Mouse (Mus musculus) hematopoietic multipotent progenitor cell, adult 10-12 weeks (in vitro differentiated cells): ENCODE data around the gene Pex7. TPM values are rescaled to one million over a fixed set of nuclear protein-coding genes. Genes with fewer than 3 reads are reported as not detected.

Experiments used
- polyA plus RNA-seq: library from polyadenylated mRNA; stranded (reverse); fragments of >175 nt; gene quantifications from 2 replicates; pipeline ENCODE4 v1.2.3, GENCODE M21; 2012; ENCODE audit warnings: low replicate concordance

Gene Pex7
- polyA plus RNA-seq, result 5.5 and 6.6 TPM in 2 replicates

DNA sequence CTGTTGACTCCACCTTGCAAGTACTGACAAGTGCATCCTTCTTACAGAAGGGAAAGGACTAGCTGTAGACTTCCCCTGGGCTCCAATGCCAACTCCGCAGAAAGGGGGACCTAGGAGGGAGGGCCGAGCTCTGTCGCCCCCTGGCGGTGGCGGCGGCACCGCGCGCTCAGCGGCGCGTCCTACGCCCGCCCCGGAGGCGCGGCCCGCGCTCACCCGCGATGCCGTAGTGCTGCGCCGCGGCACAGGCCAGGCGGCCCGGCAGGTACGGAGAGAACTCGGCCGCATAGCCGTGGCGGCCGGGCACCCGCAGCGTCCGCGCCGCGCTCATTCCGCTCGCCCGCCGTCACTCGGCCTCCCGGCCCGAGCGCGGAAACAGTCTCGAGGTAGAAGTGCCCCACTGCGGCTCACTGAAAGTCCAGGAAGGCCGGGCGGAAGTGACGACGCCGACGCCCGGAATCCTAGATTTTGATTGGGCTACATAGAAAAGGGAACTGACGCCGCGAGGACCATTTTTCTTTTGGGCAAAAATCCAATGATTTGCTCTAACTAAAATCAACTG, at the start of gene Pex7:
Gene Pex7 (minus strand): TSS at position 444 of the 559 bp plus-strand sequence.

GRCm38 (mm10) chr10:19934384-19935294, 27.1 kb upstream of the Pex7 start, which contains the start of gene Map3k5:
Gene Map3k5, plus strand, starts transcription at chr10:19934472.

GRCm38 (mm10) chr10:19850998-19851691, 56.3 kb downstream of the Pex7 start, which contains the start of gene Slc35d3:
Gene Slc35d3, minus strand, starts transcription at chr10:19851459.

Other genes starting within 250 kb of the Pex7 start
- 0.07 TPM in 1 of 2 replicates, not detected in the other for gene Il20ra, start 195.1 kb downstream of the Pex7 start, polyA plus RNA-seq
- 0.44 and 0.78 TPM in 2 replicates for gene Slc35d3, start 56.2 kb downstream of the Pex7 start, polyA plus RNA-seq
- gene Map3k5, start 26.8 kb upstream of the Pex7 start, polyA plus RNA-seq, result 5.5 and 11.9 TPM in 2 replicates
- 1.9 and 3.5 TPM in 2 replicates for gene Map7, start 240.8 kb upstream of the Pex7 start, polyA plus RNA-seq